Mouse (Mus musculus) midbrain, embryonic 11.5 days (tissue): ENCODE measurements at regions not wholly inside any gene's neighbourhood (a gene's known extent, or its start where the extent isn't known, plus 50 kb on each side); places are given as distances from the start of the nearest gene placed in this dataset.

Experiments
- ATAC-seq: fragments of 200-750 bp; cut with Nextera tagmentation; 2 replicates; pipeline ENCODE4 v1.8.0; 2017; ENCODE audit warnings: moderate TSS enrichment, moderate library complexity; ENCODE audit not compliant: low FRiP score
- DNase-seq: peaks from one replicate; pipeline ENCODE4 v3.0.0; 2015; ENCODE audit warnings: low spot score; ENCODE audit errors: missing footprints
- H3K27ac ChIP-seq: fragments of 300-500 bp; sonication (generic); 2 replicates; pipeline ENCODE4 v1.5.1; 2014; ENCODE audit warnings: low read depth, low read length
- H3K27me3 ChIP-seq: fragments of 300-500 bp; sonication (generic); 2 replicates; pipeline ENCODE4 v1.6.1; 2014; ENCODE audit warnings: mild to moderate bottlenecking, low read length, moderate library complexity, mixed read lengths; ENCODE audit not compliant: control insufficient read depth, insufficient read depth
- H3K36me3 ChIP-seq: fragments of 300-500 bp; sonication (generic); 2 replicates; pipeline ENCODE4 v1.6.1; 2014; ENCODE audit warnings: mild to moderate bottlenecking, low read length, moderate library complexity, mixed read lengths; ENCODE audit not compliant: control insufficient read depth, insufficient read depth
- H3K4me1 ChIP-seq: fragments of 300-500 bp; sonication (generic); 2 replicates; pipeline ENCODE4 v1.6.1; 2014; ENCODE audit warnings: low read length; ENCODE audit not compliant: control insufficient read depth, insufficient read depth
- H3K4me2 ChIP-seq: fragments of 300-500 bp; sonication (generic); 2 replicates; pipeline ENCODE4 v1.6.1; 2014; ENCODE audit warnings: mild to moderate bottlenecking, moderate library complexity
- H3K4me3 ChIP-seq: fragments of 300-500 bp; sonication (generic); 2 replicates; pipeline ENCODE4 v1.5.1; 2014; ENCODE audit warnings: low read depth, low read length
- H3K9ac ChIP-seq: fragments of 300-500 bp; sonication (generic); 2 replicates; pipeline ENCODE4 v1.6.1; 2014; ENCODE audit warnings: low read length
- H3K9me3 ChIP-seq: fragments of 300-500 bp; sonication (generic); 2 replicates; pipeline ENCODE4 v1.6.1; 2016; ENCODE audit warnings: low read length; ENCODE audit not compliant: control insufficient read depth
- WGBS: fragments of 180-500 bp; shearing (Covaris S2); extraction: QIAGEN DNeasy Blood & Tissue Kit; methylation state at CpG from one replicate; pipeline ENCODE4 v1.1.7; 2014; 5-methylcytosine and 5-hydroxymethylcytosine counted together

- Histone ChIP-seq H3K4me2 (no peak overlapping the region), H3K27ac (no peak overlapping the region), H3K4me1 (peaks cover 2% of the 10 kb centered on the region; the same call in 1 of the 2 replicates), H3K27me3 (no peaks in the 10 kb centered on the region), H3K9ac (no peak overlapping the region), H3K4me3 (no peak overlapping the region), H3K9me3 (no peaks in the 10 kb centered on the region), H3K36me3 (no peaks in the 10 kb centered on the region)
- 90% methylated on average over 12 of the region's 12 CpGs for WGBS
- ATAC-seq = no peak
- no peak for DNase-seq
These were observed 312.7 kb upstream of the Nfe2l3 start for GRCm38 (mm10) chr6:51119691-51120302.

GRCm38 (mm10) chr6:51122941-51123340 is 309.5 kb upstream of the Nfe2l3 start:
- Histone ChIP-seq H3K4me1 (no peaks in the 10 kb centered on the region), H3K4me3 (no peak overlapping the region), H3K9me3 (no peaks in the 10 kb centered on the region), H3K27me3 (no peaks in the 10 kb centered on the region), H3K9ac (no peak overlapping the region), H3K36me3 (no peaks in the 10 kb centered on the region), H3K27ac (no peak overlapping the region), H3K4me2 (no peak overlapping the region)
- 51% methylated on average over 5 of the region's 5 CpGs for WGBS
- ATAC-seq = no peak
- no peak for DNase-seq

GRCm38 (mm10) chr6:51127851-51128250 is 304.6 kb upstream of the Nfe2l3 start:
- ATAC-seq (no peak), DNase-seq (no peak)
- WGBS = 83% methylated on average over 6 of the region's 6 CpGs
- H3K27me3 ChIP-seq = no peaks in the 10 kb centered on the region
- no peaks in the 10 kb centered on the region for H3K36me3 ChIP-seq
- no peak overlapping the region for H3K4me2 ChIP-seq
- H3K27ac ChIP-seq = no peak overlapping the region
- H3K9ac ChIP-seq = no peak overlapping the region
- H3K9me3 ChIP-seq = no peaks in the 10 kb centered on the region
- no peak overlapping the region for H3K4me3 ChIP-seq
- no peaks in the 10 kb centered on the region for H3K4me1 ChIP-seq

GRCm38 (mm10) chr6:51129096-51129495 is 303.4 kb upstream of the Nfe2l3 start:
- no peaks in the 10 kb centered on the region for H3K27me3 ChIP-seq
- H3K4me3 ChIP-seq = no peak overlapping the region
- H3K9me3 ChIP-seq = no peaks in the 10 kb centered on the region
- no peak overlapping the region for H3K9ac ChIP-seq
- H3K27ac ChIP-seq = no peak overlapping the region
- DNase-seq = no peak
- no peaks in the 10 kb centered on the region for H3K4me1 ChIP-seq
- no peak overlapping the region for H3K4me2 ChIP-seq
- ATAC-seq = no peak
- H3K36me3 ChIP-seq = no peaks in the 10 kb centered on the region
- WGBS = 95% methylated on average over 13 of the region's 13 CpGs

GRCm38 (mm10) chr6:51129591-51129990 is 302.9 kb upstream of the Nfe2l3 start:
- H3K4me2 ChIP-seq = no peak overlapping the region
- no peaks in the 10 kb centered on the region for H3K4me1 ChIP-seq
- H3K27me3 ChIP-seq = no peaks in the 10 kb centered on the region
- no peak overlapping the region for H3K4me3 ChIP-seq
- DNase-seq (no peak), ATAC-seq (no peak)
- WGBS = 89% methylated on average over 14 of the region's 14 CpGs
- H3K9me3 ChIP-seq = no peaks in the 10 kb centered on the region
- H3K36me3 ChIP-seq = no peaks in the 10 kb centered on the region
- no peak overlapping the region for H3K9ac ChIP-seq
- H3K27ac ChIP-seq = no peak overlapping the region

GRCm38 (mm10) chr6:51144762-51145161 is 287.7 kb upstream of the Nfe2l3 start:
- no peaks in the 10 kb centered on the region for H3K27me3 ChIP-seq
- DNase-seq (no peak), ATAC-seq (no peak)
- H3K27ac ChIP-seq = no peak overlapping the region
- no peak overlapping the region for H3K9ac ChIP-seq
- H3K4me2 ChIP-seq = no peak overlapping the region
- no peaks in the 10 kb centered on the region for H3K4me1 ChIP-seq
- H3K4me3 ChIP-seq = no peak overlapping the region
- no peaks in the 10 kb centered on the region for H3K36me3 ChIP-seq
- 73% methylated on average over 11 of the region's 11 CpGs for WGBS
- no peaks in the 10 kb centered on the region for H3K9me3 ChIP-seq

GRCm38 (mm10) chr6:51145863-51146262 is 286.6 kb upstream of the Nfe2l3 start:
- H3K4me2 ChIP-seq = no peak overlapping the region
- H3K4me3 ChIP-seq = no peak overlapping the region
- ATAC-seq (no peak), DNase-seq (no peak)
- H3K27ac ChIP-seq = no peak overlapping the region
- H3K9ac ChIP-seq = no peak overlapping the region
- WGBS = 86% methylated on average over 4 of the region's 4 CpGs
- H3K36me3 ChIP-seq = no peaks in the 10 kb centered on the region
- no peaks in the 10 kb centered on the region for H3K4me1 ChIP-seq
- H3K27me3 ChIP-seq = no peaks in the 10 kb centered on the region
- H3K9me3 ChIP-seq = no peaks in the 10 kb centered on the region

- H3K9ac ChIP-seq = no peak overlapping the region
- 89% methylated on average over 9 of the region's 9 CpGs for WGBS
- ATAC-seq = no peak
- no peaks in the 10 kb centered on the region for H3K36me3 ChIP-seq
- DNase-seq = no peak
- no peaks in the 10 kb centered on the region for H3K4me1 ChIP-seq
- H3K27me3 ChIP-seq = no peaks in the 10 kb centered on the region
- no peak overlapping the region for H3K4me2 ChIP-seq
- no peak overlapping the region; the same call in 1 of the 2 replicates for H3K27ac ChIP-seq
- no peaks in the 10 kb centered on the region for H3K9me3 ChIP-seq
- H3K4me3 ChIP-seq = no peak overlapping the region
These were observed 283.6 kb upstream of the Nfe2l3 start for GRCm38 (mm10) chr6:51148821-51149220.

GRCm38 (mm10) chr6:51150066-51150465 is 282.4 kb upstream of the Nfe2l3 start:
- H3K9me3 ChIP-seq = no peaks in the 10 kb centered on the region
- WGBS = 90% methylated on average over 2 of the region's 2 CpGs
- no peaks in the 10 kb centered on the region for H3K4me1 ChIP-seq
- ATAC-seq (no peak), DNase-seq (no peak)
- no peak overlapping the region for H3K27ac ChIP-seq
- H3K4me3 ChIP-seq = no peak overlapping the region
- no peak overlapping the region for H3K4me2 ChIP-seq
- no peaks in the 10 kb centered on the region for H3K36me3 ChIP-seq
- no peaks in the 10 kb centered on the region for H3K27me3 ChIP-seq
- H3K9ac ChIP-seq = no peak overlapping the region
